Mouse (Mus musculus) hindbrain, embryonic 15.5 days (tissue): ENCODE measurements at regions not wholly inside any gene's neighbourhood (a gene's known extent, or its start where the extent isn't known, plus 50 kb on each side); places are given as distances from the start of the nearest gene placed in this dataset.
A peak's percentile ranks its signal among the peaks of the same experiment; 100 is the strongest.

Source experiments
- ATAC-seq: fragments of 200-750 bp; cut with Nextera tagmentation; 2 replicates; pipeline ENCODE4 v1.8.0; 2017; ENCODE audit warnings: low read depth, moderate number of reproducible peaks, moderate TSS enrichment; ENCODE audit not compliant: low FRiP score
- H3K27ac ChIP-seq: fragments of 300-500 bp; sonication (generic); replicated peaks from 2 replicates; pipeline ENCODE4 v1.5.1; 2015; ENCODE audit warnings: mild to moderate bottlenecking, inconsistent platforms
- H3K27me3 ChIP-seq: fragments of 300-500 bp; sonication (generic); 2 replicates; pipeline ENCODE4 v1.6.1; 2015; ENCODE audit warnings: control low read depth, inconsistent platforms
- H3K36me3 ChIP-seq: fragments of 300-500 bp; sonication (generic); 2 replicates; pipeline ENCODE4 v1.6.1; 2015; ENCODE audit warnings: control low read depth, inconsistent platforms
- H3K4me1 ChIP-seq: fragments of 300-500 bp; sonication (generic); replicated peaks from 2 replicates; pipeline ENCODE4 v1.6.1; 2015; ENCODE audit warnings: control low read depth, inconsistent platforms
- H3K4me2 ChIP-seq: fragments of 300-500 bp; sonication (generic); 2 replicates; pipeline ENCODE4 v1.6.1; 2015; ENCODE audit warnings: moderate library complexity, mild to moderate bottlenecking, inconsistent platforms
- H3K4me3 ChIP-seq: fragments of 300-500 bp; sonication (generic); 2 replicates; pipeline ENCODE4 v1.5.1; 2015; ENCODE audit warnings: mild to moderate bottlenecking, inconsistent platforms
- H3K9ac ChIP-seq: fragments of 300-500 bp; sonication (generic); 2 replicates; pipeline ENCODE4 v1.6.1; 2015; ENCODE audit warnings: inconsistent platforms
- H3K9me3 ChIP-seq: fragments of 300-500 bp; sonication (generic); 2 replicates; pipeline ENCODE4 v1.6.1; 2016; ENCODE audit warnings: control low read depth, inconsistent platforms
- WGBS: fragments of 180-500 bp; shearing (Covaris S2); methylation state at CpG from one replicate; pipeline ENCODE4 v1.1.7; 2015; 5-methylcytosine and 5-hydroxymethylcytosine counted together

DNA sequence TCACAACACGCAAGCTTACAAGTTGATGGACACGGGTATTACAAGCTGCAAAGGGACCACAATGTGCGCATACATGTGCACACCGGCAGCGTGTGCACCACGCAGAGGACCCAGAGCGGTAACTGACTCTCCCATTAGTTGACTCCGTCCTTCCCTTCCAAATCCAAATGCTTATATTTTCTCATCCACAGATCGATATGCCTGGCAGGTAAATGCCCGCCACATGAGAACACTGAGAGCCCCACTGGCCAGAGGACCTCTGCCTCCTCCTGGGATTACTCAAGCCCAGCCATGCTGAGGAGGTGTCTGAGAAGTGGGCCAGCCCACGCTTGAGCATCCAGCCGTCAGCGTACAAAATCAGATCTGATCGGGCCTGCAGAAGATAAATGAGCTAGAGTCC, 279.6 kb downstream of the Gm826 start:
- no peak overlapping the region for H3K4me3 ChIP-seq
- no peak overlapping the region for H3K27ac ChIP-seq
- H3K36me3 ChIP-seq, result no peaks in the 10 kb centered on the region
- no peaks in the 10 kb centered on the region; the same call in 1 of the 2 replicates for H3K27me3 ChIP-seq
- 71% methylated on average over 14 of the region's 14 CpGs for WGBS
- H3K9ac ChIP-seq, result no peak overlapping the region
- H3K4me1 ChIP-seq, result peaks cover 12% of the 10 kb centered on the region
- no peaks in the 10 kb centered on the region for H3K9me3 ChIP-seq
- no peak overlapping the region for H3K4me2 ChIP-seq
- ATAC-seq, result no peak

DNA sequence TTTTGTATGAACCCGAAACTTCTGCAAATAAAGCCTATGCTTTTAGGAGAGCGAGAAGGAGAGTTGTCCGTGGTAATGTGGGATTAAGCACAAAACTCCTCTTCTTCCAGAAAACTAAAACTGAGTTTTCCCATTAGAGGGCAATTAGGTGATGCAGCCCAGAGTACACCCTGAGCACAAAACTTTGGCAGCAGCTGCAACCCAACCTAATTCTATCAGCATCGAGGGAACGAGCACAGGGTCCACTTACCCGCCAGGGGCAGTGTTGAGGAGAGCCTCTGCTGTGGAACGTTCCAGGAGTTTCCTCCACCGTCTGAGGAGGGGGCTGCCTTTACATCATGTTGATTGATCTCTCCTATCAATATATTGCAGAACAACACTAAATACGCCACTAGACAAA, 285.7 kb downstream of the Gm826 start:
- no peak overlapping the region for H3K4me3 ChIP-seq
- H3K27ac ChIP-seq, result no peak overlapping the region
- 90% methylated on average over 9 of the region's 9 CpGs for WGBS
- no peak overlapping the region for H3K9ac ChIP-seq
- no peaks in the 10 kb centered on the region for H3K9me3 ChIP-seq
- no peak for ATAC-seq
- no peaks in the 10 kb centered on the region for H3K27me3 ChIP-seq
- H3K36me3 ChIP-seq, result no peaks in the 10 kb centered on the region
- H3K4me2 ChIP-seq, result no peak overlapping the region
- H3K4me1 ChIP-seq, result 0 out of 2 replicates have a peak, but pooled peaks cover 3% of the 10 kb centered on the region

DNA sequence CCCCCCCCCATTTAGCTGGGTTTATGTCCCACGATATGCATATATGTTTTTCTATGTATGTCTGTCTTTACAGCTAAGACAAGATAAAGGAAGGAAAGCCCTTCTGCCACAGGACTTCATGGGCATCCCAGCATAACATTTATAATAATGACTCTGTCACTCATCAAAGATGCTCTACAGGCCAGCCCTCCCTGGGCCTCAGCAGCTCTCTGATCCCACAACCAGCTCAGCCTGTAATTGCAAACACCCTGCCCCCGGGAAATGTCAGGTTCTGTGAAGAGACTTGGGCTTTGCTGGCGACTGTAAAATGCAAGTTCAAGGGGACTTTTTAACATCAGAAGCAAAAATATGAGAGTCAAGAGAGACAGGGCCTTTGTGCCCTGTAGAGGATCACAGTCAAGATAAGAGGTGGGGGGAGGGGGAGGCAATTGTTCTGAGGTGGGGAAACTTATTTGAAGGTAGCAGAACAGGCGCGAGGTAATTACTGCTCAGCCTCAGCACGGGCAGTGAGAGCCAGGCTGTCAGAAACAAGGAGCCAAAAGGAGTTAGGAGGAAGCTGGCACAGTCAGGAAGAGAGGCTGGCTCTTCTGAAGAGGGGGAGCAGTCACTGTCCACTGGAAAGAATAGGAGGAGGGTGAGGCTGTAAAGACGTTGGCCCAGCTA, 286.9 kb downstream of the Gm826 start:
- Histone ChIP-seq H3K9ac (no peak overlapping the region), H3K4me2 (no peak overlapping the region), H3K9me3 (no peaks in the 10 kb centered on the region), H3K4me1 (0 out of 2 replicates have a peak, but pooled peaks cover 3% of the 10 kb centered on the region), H3K36me3 (no peaks in the 10 kb centered on the region), H3K27ac (no peak overlapping the region), H3K4me3 (no peak overlapping the region), H3K27me3 (no peaks in the 10 kb centered on the region)
- no peak for ATAC-seq
- whole genome bisulfite sequencing, result 43% methylated on average over 7 of the region's 7 CpGs

DNA sequence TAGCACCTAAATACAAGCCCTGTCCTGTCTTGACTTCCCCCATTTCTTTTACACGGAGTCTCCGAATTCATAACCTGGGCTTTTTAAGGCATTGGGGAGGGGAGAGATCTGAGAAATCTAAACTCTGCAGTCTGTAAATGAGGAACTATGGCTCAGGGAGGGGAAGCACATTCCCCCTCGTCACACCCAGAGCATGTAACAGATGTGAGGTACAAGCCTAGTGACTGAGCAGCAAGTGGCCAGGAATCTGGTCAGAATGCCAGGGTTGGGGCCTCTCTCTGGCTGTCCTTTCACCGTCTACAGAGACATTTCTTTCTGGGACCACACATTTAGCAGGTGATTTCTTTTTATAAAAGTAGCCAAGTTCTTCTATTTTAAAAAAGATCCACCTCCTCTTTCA, 289.4 kb downstream of the Gm826 start:
- H3K4me3 ChIP-seq, result no peak overlapping the region
- no peak overlapping the region for H3K4me2 ChIP-seq
- no peak overlapping the region for H3K9ac ChIP-seq
- no peak for ATAC-seq
- no peaks in the 10 kb centered on the region for H3K9me3 ChIP-seq
- WGBS, result 78% methylated on average over 4 of the region's 4 CpGs
- H3K4me1 ChIP-seq, result 0 out of 2 replicates have a peak, but pooled peaks cover 3% of the 10 kb centered on the region
- H3K36me3 ChIP-seq, result no peaks in the 10 kb centered on the region
- H3K27ac ChIP-seq, result no peak overlapping the region
- H3K27me3 ChIP-seq, result no peaks in the 10 kb centered on the region

DNA sequence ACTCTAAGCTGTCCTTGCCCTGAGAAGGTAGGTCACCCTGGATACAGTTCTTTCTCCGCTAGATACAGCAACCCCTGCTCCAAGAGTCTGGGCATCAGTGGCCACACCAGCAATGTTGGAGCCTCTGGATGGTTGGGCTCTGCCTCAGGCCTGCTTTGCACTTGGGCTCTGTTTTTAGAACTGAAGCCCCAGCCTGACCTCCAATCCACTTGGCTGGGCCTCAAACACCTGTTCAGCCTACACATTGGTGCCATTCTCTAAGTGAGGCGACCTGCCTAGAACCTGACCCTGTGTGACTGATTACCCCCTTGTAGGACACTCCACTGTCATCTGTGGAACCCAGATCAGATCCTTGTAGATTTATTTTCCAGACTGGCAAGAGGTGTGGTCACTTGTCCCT, 289.8 kb downstream of the Gm826 start:
- H3K4me3 ChIP-seq, result no peak overlapping the region
- no peaks in the 10 kb centered on the region for H3K36me3 ChIP-seq
- 85% methylated on average over 2 of the region's 2 CpGs for WGBS
- H3K9ac ChIP-seq, result no peak overlapping the region
- H3K4me1 ChIP-seq, result 0 out of 2 replicates have a peak, but pooled peaks cover 3% of the 10 kb centered on the region
- no peak overlapping the region for H3K27ac ChIP-seq
- H3K27me3 ChIP-seq, result no peaks in the 10 kb centered on the region
- no peak overlapping the region for H3K4me2 ChIP-seq
- H3K9me3 ChIP-seq, result no peaks in the 10 kb centered on the region
- no peak for ATAC-seq

DNA sequence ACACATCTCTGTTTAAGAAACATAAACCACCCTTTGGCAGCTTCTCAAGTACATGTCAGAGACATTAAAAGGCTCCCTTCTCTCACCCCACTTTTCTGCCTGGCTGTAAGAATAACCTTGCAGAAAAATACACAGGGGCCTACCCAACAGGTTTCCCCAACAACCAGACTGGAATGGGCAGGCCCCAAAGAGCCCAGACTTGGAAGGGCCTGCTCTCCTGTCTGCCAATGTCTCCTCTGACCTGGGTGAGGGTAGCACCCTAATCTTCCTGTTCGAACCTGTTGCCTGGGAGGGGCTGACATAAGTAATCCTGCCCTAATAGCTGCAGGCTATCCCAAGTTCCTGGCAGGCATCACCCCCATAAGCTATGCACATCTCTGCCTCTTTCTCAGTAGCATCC, 304.5 kb downstream of the Gm826 start:
- no peak overlapping the region for H3K27ac ChIP-seq
- no peak overlapping the region for H3K4me3 ChIP-seq
- no peak for ATAC-seq
- no peaks in the 10 kb centered on the region for H3K36me3 ChIP-seq
- no peaks in the 10 kb centered on the region for H3K27me3 ChIP-seq
- 55% methylated on average over 1 of the region's 1 CpGs for WGBS
- H3K4me1 ChIP-seq, result no peaks in the 10 kb centered on the region
- no peaks in the 10 kb centered on the region for H3K9me3 ChIP-seq
- no peak overlapping the region for H3K9ac ChIP-seq
- H3K4me2 ChIP-seq, result no peak overlapping the region

DNA sequence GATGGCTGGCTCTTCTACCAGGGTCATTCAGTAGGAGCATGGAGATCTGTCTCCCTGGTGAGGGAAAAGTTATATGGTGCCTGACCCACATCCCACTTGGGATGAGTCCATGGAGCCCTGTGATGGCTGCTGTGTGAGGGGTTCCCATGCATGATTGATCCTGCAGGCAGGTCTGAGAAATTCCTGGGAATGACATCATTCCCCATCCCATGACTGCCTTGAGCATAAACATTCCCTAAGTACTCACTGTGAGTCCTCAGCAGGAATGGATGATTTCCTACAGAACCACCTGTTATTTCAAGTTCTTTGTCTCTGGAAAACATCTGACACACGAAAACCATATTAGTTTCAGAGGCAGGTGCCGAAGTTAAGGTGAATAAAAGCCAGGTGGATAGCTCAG, 305.5 kb downstream of the Gm826 start:
- WGBS, result 83% methylated on average over 2 of the region's 2 CpGs
- no peak for ATAC-seq

DNA sequence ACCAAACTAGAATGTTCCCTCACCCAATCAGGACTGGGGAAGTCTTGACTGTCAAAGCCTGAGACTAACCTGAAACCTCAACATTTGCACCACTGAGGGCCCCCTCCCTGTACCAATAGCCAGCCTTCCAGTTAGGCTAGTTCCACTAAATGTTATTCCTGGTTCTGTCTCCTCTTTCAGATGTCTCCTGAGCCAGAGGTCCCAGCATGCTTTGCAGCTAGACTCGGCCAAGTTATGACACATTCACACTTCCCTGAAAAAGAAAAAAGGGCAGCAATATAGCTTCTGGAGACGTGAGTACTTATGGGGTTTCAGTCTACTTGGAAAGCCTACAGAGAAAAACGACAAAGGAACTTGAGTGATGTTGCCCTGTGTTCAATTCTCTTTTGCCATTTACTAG, 308.1 kb downstream of the Gm826 start:
- WGBS, result 75% methylated on average over 3 of the region's 3 CpGs
- H3K4me1 ChIP-seq, result no peaks in the 10 kb centered on the region

More for the DNA sequence above, 305.5 kb downstream of the Gm826 start:
- Histone ChIP-seq H3K4me3 (no peak overlapping the region), H3K4me2 (no peak overlapping the region), H3K9me3 (no peaks in the 10 kb centered on the region), H3K27ac (no peak overlapping the region), H3K27me3 (no peaks in the 10 kb centered on the region), H3K9ac (no peak overlapping the region), H3K4me1 (no peaks in the 10 kb centered on the region), H3K36me3 (no peaks in the 10 kb centered on the region)

DNA sequence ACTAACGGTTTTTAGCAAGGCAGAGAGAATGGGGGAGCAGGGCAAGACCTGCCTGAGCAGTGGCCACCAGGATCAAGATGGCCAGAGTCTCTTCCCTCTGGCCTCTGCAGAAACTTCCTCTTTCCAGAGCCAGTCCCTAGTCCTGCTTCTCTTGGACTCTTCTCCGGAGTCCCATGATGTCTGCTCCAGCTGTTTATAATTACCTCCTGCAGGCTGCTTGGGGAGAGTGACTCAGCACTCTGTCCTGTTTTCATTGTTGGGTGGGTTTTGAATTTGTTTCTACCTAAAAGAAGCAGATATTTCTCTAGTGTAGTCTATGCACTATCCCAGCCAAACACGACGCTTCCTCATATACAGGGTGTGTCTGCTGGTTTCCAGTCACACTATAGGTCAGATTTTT, 312.4 kb downstream of the Gm826 start:
- Histone ChIP-seq H3K27me3 (no peaks in the 10 kb centered on the region), H3K27ac (no peak overlapping the region), H3K4me3 (no peak overlapping the region), H3K4me1 (peaks cover 5% of the 10 kb centered on the region; the same call in 1 of the 2 replicates), H3K36me3 (no peaks in the 10 kb centered on the region), H3K9me3 (no peaks in the 10 kb centered on the region), H3K9ac (no peak overlapping the region), H3K4me2 (no peak overlapping the region)
- 77% methylated on average over 4 of the region's 4 CpGs for WGBS
- no peak for ATAC-seq

More for the DNA sequence above, 308.1 kb downstream of the Gm826 start:
- H3K36me3 ChIP-seq, result no peaks in the 10 kb centered on the region
- no peak overlapping the region for H3K9ac ChIP-seq
- no peak overlapping the region for H3K4me2 ChIP-seq
- no peak for ATAC-seq
- no peaks in the 10 kb centered on the region for H3K9me3 ChIP-seq
- H3K27ac ChIP-seq, result no peak overlapping the region
- H3K4me3 ChIP-seq, result no peak overlapping the region
- no peaks in the 10 kb centered on the region for H3K27me3 ChIP-seq

DNA sequence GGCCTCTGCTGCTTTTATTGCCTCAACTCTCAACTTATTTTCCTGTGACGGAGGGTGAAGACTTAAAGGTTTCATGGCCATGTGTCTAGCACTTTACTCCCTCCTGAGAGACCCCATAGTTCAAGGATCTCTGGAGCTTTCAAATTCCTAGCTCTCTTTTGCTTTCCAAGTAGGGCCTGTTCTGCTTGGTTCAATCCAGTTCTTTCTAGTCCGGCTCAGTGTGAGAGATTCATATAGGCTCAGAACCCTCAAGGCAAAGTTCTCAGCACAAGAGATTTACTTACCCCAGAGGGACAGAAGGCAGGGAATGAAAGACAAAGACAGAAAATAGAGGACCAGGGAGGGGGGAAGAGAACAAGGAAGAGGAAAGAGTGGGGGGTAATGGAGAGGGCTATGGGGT, 313.1 kb downstream of the Gm826 start:
- WGBS, result 83% methylated on average over 2 of the region's 2 CpGs
- Histone ChIP-seq H3K27me3 (no peaks in the 10 kb centered on the region), H3K4me1 (peaks cover 5% of the 10 kb centered on the region; the same call in 1 of the 2 replicates), H3K27ac (no peak overlapping the region), H3K9ac (no peak overlapping the region), H3K4me2 (no peak overlapping the region), H3K4me3 (no peak overlapping the region), H3K9me3 (no peaks in the 10 kb centered on the region), H3K36me3 (no peaks in the 10 kb centered on the region)
- ATAC-seq, result no peak

DNA sequence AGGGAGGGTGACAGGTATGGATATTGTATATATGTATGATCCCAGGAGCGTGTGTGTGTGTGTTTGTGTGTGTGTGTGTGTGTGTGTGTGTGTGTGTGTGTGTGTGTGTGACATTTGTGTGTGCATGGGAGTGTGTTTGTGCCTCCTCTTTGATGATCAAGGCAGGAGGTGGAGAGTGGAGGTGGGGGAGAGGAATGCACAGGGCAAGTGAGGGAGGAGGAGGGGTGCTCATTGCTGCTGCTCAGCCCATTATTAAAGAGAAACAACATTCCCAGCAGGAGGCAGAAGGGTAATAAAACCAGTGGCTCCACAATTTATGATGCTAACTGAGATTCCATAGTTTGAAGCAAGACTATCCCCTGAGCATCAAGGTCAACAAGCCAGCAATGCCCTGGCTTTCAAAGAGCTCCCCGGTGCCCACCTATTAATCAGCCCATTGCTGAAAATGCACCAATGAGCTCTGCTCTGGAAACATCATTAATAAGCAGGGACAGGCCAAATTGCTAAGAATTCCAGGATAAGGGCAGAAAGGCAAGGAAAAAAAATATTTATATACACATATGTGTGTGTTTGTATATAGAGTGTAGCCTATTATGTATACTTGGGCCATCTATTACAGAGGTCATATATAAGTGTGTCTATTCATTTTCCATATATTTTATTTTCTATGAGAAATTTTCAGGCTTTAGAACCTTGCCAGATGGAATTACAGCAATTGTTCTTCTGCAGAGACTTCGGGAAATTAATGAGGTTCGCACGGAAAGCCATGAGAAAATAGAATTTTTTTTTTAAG, 316.7 kb downstream of the Gm826 start:
- Histone ChIP-seq H3K9me3 (no peaks in the 10 kb centered on the region), H3K27ac (no peak overlapping the region), H3K4me1 (peaks cover 5% of the 10 kb centered on the region; the same call in 1 of the 2 replicates), H3K4me2 (no peak overlapping the region), H3K36me3 (no peaks in the 10 kb centered on the region), H3K4me3 (no peak overlapping the region), H3K27me3 (no peaks in the 10 kb centered on the region), H3K9ac (no peak overlapping the region)
- 56% methylated on average over 5 of the region's 5 CpGs for WGBS
- ATAC-seq, result 0 out of 2 replicates have a peak, but pooled peaks have one; percentile 19

DNA sequence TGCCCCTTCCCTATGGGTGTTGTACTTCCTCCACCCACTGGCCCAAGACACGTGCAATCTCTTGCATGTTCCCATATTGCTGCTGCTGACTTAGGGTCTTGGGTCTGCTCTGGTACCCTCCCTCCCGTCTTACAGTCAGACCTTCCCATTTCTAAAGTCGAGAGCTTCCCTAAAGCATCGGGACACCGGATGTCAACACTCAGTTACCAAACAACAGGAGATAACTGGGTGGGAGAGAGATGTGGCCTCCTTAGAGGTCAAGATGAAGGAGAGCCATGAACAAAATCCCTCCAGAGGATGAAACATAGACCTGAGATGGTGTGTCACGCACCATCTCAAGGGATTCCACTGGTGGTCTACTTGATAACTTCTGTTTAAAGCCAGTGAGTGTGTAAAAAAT, 322.5 kb downstream of the Gm826 start:
- Histone ChIP-seq H3K36me3 (no peaks in the 10 kb centered on the region), H3K4me2 (no peak overlapping the region), H3K9me3 (no peaks in the 10 kb centered on the region), H3K27me3 (no peaks in the 10 kb centered on the region), H3K4me3 (no peak overlapping the region), H3K9ac (no peak overlapping the region), H3K4me1 (no peaks in the 10 kb centered on the region), H3K27ac (no peak overlapping the region)
- ATAC-seq, result no peak
- 88% methylated on average over 6 of the region's 6 CpGs for WGBS
